Mouse (Mus musculus) spleen, embryonic (tissue): ENCODE results near the gene Sugt1.

Experiments used
- CTCF ChIA-PET: fragments of 350-600 bp; sonication (Branson Sonifier 250); formaldehyde crosslinking; loops from one replicate; lab custom pipeline; 2022; lab: Charles Lee

Sugt1 gene

DNA sequence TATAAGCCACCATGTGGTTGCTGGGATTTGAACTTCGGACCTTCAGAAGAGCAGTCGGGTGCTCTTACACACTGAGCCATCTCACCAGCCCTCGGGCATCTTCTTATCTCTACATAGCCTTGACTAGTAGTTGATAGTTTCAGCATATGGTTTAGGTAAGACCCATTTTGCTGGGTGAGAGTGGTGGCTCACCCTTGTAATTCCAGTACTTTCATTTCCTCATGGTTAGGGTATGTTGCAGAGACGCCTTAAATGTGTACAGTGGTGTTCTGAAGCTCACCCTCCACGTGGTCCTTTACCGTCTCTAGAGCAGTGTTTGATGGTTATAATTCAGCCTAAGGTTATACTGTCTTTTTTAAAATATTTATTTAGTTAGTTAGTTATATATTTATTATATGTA is 18.9 kb downstream of the Sugt1 start:
- CTCF ChIA-PET: no interaction called here

DNA sequence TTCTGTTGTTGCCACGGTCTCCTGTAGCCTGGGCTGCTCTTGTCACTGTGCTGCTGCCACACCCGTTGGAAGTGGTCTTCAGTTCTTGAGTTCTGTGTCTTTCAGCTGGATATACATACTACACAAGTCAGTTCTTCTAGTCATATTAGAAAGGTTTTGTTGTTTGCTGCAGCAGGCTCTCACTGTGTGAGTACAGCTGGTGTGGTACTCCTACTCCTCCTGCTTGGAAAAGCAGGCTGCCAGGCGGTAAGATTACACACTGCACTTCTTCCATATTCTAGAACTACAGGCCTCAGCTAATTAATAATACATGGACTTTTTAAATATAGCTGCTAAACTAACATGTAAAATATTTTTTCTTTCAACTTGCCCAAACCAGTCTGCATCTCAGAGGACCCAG is 19.4 kb downstream of the Sugt1 start:
- CTCF ChIA-PET: no interaction called here

DNA sequence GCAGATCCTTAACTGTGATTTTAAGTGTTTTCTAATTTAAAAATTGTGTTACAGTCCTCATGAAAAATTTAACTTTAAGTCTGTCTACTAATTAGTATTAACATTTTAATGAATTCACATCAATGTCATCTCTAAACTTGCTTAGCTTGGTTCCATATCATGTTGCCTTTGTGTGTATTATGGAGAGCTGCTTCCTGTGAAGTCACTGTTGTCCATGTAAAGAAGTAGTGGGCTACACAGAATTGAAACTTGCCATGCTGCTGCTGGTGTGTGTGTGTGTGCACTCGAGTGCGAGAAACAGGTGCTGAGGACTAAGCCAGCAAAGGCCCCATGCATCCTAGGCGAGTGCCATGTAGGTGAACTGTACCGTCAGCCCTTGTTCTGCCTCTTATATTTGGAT is 19.9 kb downstream of the Sugt1 start:
- CTCF ChIA-PET: no interaction called here

DNA sequence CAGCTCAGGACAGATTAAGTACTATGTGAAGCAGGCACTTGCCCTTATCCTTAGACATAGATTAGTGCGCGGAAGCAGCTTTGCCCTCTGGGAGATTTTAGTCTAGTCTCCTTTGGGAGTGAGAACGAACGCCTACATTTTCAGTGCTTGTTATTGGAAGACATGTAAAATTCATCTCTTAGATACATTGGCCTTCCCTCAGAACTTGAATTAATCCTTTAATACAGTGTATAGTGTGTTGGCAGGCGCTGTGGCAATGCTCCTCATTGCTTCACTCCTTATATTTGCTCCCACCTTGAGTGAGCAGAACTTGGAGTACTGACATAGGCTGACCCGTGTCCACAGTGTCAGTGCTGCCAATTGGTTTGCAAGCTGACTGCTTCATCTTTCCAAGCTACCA is 20.8 kb downstream of the Sugt1 start:
- CTCF ChIA-PET: no interaction called here

DNA sequence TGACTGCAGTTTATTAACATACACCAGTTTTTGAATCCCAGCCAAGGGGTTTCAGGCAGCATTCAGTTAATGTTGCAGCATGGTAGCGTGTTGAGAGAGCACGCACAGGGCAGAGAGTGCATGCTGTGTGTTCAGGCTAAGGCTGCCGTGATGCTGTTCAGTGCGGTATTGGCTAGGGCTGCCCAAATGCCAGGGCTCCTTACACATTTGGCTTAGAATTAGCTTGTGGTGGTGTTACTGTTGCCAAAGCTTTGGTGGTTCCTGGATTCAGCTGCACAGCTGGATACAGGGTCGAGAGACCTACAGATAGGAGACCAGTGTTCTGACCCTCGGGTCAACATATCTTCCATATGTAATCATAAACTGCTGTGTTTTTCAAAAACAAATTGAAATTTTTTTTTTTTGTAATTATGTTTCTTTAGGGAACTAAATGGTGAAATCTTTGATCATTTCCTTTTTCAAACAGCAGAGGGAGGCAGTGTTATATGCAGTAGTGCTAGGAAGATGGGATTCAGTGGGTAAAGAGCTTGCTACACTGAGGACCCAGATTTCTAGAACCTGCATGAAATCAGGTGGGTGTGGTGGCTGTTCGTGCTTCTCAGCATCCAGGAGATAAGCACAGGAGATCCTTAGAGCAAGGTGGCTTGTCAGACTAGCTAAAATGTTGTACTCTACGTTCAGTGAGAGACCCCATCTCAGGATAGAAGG is 29.8 kb downstream of the Sugt1 start:
- CTCF ChIA-PET: no interaction called here

DNA sequence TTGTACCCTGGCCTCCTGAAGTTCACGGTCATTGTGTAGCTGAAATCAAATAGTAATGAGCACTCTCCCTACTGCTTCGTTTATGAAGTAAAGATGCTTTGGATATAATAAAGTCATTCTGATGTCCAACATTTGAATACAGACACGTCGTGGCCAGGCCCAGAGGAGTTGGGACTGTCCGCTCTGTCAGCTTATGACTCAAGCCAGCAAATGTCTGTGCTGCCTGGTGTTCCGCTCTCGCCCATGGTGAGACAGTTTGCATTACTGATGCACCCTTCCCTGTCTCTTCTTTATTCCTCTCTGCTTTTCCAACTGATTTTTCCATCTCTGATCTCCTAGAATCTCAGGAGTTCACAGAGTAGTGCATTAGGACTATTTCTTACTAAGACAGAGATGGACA is 32.3 kb downstream of the Sugt1 start:
- CTCF ChIA-PET: no interaction called here

DNA sequence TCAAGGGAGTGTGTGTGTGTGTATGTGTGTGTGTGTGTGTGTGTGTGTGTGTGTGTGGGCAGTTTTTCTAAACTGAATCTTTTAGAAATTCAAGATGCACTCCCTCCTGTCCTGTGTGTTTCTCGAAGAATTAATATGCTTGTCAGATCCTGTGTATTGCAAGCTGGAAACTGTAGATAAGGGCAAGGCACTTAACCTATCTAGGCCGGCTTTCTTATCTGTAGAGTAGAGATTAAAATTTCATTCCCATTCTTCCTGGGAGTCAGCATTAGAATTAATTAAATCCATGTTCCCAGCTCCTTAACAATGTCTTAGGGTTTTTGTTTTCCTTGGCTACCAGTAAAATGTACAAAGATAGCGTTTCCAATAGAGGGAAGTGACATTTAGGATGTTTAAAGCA is 33.7 kb downstream of the Sugt1 start:
- CTCF ChIA-PET: no interaction called here

DNA sequence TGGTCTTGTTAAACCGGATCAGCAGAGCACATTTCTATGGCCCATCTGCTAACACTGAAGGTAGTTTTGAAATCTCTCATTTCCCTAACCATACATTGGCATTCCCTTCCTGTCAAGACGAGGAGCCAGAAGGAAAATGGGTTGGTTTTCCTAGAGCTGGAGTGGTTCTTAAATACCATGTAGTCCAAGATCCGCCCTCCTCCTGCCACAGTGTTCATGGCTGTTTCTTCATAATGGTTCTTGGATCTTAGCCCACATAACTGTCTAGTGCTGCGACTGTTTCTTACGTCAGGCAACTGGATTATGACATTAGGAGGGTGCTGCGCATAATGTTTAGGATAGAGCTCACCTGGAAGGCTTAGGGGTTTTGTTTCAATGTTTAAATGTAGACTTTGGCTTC is 44.8 kb downstream of the Sugt1 start:
- CTCF ChIA-PET: no interaction called here

DNA sequence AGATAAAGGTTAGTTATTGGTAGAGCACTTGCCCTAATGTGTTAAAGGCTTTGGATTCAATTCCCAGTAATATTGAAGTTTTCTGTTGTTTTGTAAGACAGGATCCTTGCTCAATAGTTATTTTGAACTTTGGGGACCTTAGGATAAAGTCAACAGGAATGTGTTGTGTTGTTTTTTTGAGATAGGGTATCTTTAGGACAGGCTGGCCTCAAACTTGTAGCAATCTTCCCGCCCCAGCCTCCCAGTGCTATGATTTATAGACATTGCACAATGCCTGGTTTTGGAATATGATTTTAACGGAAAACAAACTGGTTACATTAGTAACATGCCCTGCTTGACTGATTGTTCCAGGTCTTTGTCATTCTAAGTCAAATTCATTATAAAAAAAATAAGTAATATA is 45.7 kb downstream of the Sugt1 start:
- CTCF ChIA-PET: no interaction called here

DNA sequence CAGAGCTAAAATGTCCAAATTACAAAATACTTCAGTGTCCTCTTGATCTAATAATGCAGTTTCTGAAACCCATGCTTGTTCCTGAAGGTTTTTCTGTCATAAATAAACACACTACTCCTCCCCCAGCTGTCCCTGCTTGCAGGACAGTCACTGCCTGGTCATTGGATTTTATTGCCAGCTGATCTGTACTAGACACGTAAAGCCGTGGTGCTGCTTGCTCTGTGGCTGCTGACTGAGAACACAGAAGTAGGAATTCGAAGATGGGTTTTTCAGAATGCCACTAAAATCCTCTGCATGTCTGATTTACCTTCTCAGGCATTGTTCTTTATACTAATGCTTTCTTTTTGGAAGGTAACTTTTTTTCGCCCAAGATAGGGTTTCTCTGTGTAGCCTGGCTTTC is 49.3 kb downstream of the Sugt1 start:
- CTCF ChIA-PET: no interaction called here

DNA sequence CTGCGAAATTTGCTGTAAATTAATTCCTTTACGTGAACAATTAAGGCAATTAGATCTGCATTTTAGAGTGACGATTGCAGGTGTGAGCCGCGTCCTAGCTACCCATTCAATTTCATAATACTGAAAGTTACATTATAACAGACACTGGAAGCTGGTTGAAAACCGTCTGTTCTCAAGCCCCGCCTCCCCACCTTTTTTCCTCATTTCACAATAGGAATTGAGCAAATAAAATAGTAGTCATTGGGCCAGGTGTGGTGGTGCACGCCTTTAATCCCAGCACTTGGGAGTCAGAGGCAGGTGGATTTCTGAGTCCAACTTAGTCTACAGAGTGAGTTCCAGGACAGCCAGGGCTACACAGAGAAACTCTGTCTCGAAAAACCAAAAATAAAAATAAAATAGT is 54.6 kb downstream of the Sugt1 start:
- CTCF ChIA-PET: no interaction called here

DNA sequence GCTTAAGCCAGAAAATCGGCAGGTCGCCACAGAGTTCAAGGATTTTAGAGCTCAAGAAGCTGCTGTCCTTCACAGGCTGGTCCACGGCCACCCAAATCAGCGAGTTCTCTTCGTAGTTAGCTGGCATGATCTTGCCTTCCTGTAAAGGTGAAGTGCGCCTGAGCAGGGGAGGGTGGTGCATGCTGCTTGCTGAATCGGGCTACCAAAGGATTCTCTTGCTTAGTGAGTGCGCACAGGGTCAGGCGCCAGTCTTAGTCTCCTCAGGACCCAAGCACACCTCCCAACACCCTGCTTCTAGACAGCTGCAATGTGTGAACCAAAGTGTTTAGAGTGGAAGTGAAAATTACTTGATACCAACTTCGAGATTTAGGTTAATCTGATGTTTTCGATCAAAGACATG is 57.9 kb downstream of the Sugt1 start:
- CTCF ChIA-PET: no interaction called here

DNA sequence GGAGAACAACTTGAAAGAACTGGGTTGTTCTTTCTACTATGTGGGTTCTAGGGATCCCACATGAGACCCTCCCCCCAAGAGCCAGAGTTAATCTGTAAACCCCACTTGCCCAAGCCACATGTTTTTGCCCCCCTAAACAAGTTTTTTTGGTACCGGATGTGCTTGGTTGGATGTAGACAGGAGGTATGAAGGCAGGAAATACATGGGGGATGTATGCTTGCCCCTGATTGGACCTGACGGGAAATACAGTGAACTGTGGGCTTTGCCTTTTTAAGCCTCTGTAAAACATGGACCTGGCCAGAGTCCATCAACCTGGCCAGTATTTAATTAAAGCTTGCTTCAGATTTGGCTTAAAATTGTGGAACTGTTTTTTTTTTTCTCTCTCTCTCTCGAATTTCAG is 62.2 kb downstream of the Sugt1 start:
- CTCF ChIA-PET: no interaction called here

DNA sequence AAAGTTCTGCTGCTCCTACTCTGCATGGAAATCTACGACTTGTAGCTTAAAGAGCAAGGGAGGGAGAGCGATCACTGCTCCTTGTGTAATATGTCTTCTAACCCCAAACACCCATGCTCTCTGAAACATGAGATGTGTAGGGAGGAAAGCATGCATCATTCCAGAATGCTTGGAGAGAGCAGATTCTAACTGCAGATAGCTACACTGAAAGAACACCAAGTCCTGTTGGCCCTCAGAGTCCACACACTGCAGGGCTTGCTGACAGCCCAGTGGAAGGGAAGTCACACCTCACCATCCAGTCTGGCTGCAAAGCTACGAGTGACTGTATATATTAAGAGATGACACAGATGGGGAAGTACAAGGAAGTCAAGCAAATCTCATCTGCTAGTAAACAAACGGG is 65.2 kb downstream of the Sugt1 start:
- CTCF ChIA-PET: no interaction called here

DNA sequence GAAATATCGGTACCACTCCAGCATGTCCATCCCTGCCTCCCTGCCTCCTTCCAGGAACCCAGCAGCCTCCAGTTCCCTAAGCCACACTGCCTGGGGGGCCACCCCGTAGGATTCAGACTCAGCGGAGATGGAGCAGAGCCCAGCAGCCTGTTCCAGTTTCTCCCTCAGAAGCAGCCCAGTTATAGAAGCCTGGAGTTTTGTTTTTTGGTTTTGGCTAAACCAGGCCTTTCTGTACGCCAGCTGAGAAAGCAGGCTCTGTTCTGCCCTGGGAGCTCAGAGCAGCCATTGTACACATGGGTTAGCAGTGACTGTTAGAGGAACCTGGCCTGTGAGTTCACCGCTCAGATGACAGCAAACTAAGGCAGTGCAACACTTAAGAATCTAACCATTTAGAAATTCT is 70.8 kb downstream of the Sugt1 start:
- CTCF ChIA-PET: no interaction called here

DNA sequence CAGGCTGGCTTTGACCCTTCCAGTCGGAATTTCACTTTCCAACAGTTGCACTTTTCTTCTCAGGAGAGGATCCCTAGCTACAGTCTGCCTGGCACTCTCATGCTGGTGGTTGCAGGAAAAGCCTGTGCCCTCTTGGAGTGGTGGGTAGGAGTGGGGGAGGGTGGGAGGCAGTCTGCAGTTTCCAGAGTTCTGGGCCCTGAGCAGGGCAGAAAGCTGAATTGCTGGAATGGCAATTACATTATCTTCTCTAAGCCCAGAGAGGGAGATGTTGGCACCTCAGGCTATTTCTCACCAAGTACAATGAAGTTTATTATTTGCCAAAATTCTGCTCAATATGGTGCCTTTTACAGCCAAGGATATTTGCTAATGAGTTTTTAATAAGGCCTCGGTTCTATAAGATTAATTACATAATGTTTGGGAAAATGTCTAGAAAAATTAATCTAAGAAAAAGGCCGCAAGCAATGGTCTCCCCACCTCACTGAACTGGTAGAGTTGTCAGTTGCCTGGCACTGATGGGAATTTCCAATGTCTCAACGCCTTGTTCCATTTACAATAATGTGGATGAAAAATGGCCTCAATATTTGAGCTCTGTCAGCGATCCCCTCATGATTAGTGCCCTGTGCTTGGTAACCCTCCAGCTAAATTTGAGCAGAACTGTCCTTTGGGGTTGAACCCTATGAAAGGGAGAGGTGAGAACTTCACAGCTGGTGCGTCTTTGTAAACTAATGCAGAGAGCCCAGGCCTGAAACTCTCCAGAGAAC is 71.4 kb downstream of the Sugt1 start:
- CTCF ChIA-PET: no interaction called here

DNA sequence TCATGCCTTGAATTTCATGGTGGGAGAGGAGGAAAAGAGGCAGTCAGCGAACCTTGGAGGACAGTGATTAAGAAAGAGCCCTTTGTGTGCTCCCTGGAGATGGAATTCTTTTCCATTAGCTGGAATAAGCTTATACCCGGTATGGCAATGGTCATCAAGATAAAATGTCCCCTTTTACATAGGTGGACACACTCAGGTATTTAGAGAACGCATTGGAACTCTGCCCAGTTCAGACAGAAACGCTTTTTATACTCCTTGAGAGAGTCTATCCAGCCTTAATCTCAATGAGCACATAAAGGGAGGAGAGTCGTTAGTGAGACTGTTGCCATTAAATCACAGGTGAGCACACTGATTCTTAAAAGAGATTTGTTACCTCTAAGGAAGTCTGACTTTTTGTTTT is 73.0 kb downstream of the Sugt1 start:
- CTCF ChIA-PET: no interaction called here

DNA sequence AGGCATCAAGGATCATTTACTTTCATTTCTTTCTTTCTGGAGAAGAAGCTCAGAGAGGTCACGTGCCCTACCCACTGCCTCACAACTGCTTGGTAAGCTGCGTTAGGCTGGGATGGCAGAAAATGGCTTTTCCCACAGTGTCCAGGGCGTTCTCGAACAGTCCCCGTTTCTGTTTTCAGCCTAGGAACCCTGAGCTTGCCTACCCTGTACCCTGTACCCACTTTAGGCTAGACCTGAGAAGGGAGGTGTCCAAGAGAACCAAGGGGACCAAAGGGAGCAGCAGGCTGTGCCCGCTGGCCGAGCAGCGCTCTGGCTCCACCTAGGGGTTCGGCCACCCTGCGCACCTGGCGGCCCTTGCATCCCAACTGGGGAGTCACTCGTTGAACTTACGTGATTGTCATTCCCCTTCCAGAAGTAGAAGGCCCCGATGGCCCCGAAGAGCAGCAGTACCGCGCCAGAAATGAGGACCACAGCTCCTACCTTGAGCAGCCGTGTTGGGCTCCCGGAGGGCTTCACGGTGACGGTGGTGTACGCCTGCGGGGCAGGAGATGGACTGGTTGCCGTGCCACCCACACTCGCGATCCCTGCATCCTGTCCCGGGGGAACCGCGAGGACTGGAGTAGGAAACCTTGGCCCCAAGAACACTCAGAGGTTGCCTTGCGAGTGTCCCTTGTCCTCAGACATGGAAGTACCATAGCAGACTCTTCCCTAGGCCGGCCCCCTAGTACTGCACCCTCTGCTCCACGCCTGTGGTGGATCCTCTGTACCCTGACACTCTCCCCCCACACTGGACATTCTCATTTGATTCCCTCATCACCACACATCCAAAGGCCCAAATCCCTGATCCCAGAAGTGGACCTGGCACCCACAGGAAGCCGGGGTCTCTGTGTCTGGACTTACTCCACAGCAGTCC is 73.8 kb downstream of the Sugt1 start:
- CTCF ChIA-PET: no interaction called here

DNA sequence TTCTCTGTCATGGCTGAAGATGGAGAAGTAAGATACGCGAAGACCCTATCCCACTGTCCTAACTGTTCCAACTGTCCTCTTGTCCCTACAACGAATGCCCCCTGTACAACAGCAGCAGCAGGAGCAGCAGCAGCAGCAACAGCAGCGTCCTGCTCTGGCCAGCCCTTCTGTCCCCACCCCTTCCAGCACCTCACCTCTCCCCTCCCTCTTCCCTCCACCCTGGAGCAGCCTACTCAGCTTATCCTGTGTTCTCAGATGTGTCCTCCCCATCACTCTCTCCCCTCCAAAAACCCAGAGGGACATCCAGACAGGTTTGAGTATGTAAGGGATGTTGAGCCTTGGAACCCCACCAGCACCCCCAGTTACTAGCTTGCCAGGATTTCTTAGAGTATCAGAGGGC is 74.5 kb downstream of the Sugt1 start, which contains the start of gene Cnmd:
TSS of gene Cnmd (minus strand) at position 170 of the 400 bp plus-strand sequence.
- CTCF ChIA-PET: no interaction called here

DNA sequence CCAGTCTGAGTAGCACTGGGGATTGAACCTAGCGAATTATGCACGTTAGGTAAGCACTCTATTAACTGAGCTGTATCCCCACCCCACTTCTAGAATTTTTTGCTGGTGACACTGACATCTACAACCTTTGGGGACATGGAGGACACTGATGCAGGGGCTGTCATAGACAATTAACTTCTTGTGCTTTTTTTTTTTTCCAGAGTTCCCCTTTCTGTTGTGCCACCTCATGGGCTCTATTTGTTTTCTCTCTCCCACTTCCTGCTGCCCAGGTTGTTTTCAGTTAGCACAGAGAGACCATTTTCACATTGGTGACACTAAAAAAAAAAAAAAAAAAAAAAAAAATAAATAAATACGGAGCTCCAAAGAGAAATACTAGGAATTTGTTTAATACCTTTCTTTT is 83.5 kb downstream of the Sugt1 start:
- CTCF ChIA-PET: interaction anchor here (0.8 kb wide), 1 partner anchor 57 kb away, joined by 4 read pairs; no protein-coding TSS in a partner anchor

DNA sequence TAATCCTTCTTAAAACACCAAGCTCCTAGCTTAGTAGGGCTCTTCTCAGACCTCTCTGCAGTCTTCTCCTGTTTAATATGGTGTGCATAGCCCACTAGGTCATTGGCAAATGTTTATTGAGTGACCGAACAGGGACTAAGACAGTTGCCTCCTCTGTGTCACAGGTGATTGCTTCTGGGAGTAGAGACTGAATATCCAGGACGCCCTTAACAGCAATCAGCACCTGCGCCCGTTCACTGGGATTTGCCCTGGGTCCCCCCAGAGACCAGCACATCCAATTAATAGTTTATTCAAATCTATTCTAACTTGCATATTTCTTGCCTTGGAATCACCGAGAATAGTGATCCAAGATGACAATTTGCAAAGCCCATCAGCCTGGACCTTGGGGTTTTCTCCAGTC is 85.1 kb downstream of the Sugt1 start:
- CTCF ChIA-PET: no interaction called here
